Mouse (Mus musculus) stomach, postnatal 0 days (tissue): ENCODE measurements at regions not wholly inside any gene's neighbourhood (a gene's known extent, or its start where the extent isn't known, plus 50 kb on each side); places are given as distances from the start of the nearest gene placed in this dataset.

Experiments
- ATAC-seq: fragments of 200-750 bp; cut with Nextera tagmentation; 2 replicates; pipeline ENCODE4 v1.8.0; 2017; ENCODE audit not compliant: low FRiP score, low TSS enrichment
- DNase-seq: peaks from one replicate; pipeline ENCODE4 v3.0.0-alpha.2; 2016; ENCODE audit warnings: low spot score
- H3K27ac ChIP-seq: fragments of 300-500 bp; sonication (generic); replicated peaks from 2 replicates; pipeline ENCODE4 v1.5.1; 2014; ENCODE audit warnings: mild to moderate bottlenecking, control low read depth
- H3K27me3 ChIP-seq: fragments of 300-500 bp; sonication (generic); 2 replicates; pipeline ENCODE4 v1.6.1; 2014; ENCODE audit warnings: low read length; ENCODE audit not compliant: control insufficient read depth, insufficient read depth
- H3K36me3 ChIP-seq: fragments of 300-500 bp; sonication (generic); 2 replicates; pipeline ENCODE4 v1.6.1; 2014; ENCODE audit warnings: low read length, mixed read lengths; ENCODE audit not compliant: control insufficient read depth, insufficient read depth
- H3K4me1 ChIP-seq: fragments of 300-500 bp; sonication (generic); replicated peaks from 2 replicates; pipeline ENCODE4 v1.6.1; 2014; ENCODE audit warnings: antibody characterized with exemption; ENCODE audit not compliant: control insufficient read depth, insufficient read depth
- H3K4me2 ChIP-seq: fragments of 300-500 bp; sonication (generic); replicated peaks from 2 replicates; pipeline ENCODE4 v1.6.1; 2014; ENCODE audit warnings: low read depth, mild to moderate bottlenecking, control low read depth, moderate library complexity
- H3K4me3 ChIP-seq: fragments of 300-500 bp; sonication (generic); 2 replicates; pipeline ENCODE4 v1.5.1; 2014; ENCODE audit warnings: low read depth, low read length, control low read depth
- H3K9ac ChIP-seq: fragments of 300-500 bp; sonication (generic); 2 replicates; pipeline ENCODE4 v1.6.1; 2014; ENCODE audit warnings: mild to moderate bottlenecking, low read length, control low read depth, mixed read lengths
- H3K9me3 ChIP-seq: fragments of 300-500 bp; sonication (generic); 2 replicates; pipeline ENCODE4 v1.6.1; 2016; ENCODE audit warnings: low read length; ENCODE audit not compliant: control insufficient read depth
- CTCF ChIP-seq: IDR thresholded peaks from 2 replicates; pipeline ENCODE4 v1.5.1; 2016; ENCODE audit warnings: antibody characterized with exemption, low read depth, mild to moderate bottlenecking, moderate library complexity
- EP300 ChIP-seq: optimal IDR thresholded peaks from 2 replicates; pipeline ENCODE3; 2016; ENCODE audit warnings: antibody characterized with exemption
- WGBS: fragments of 180-500 bp; shearing (Covaris S2); extraction: QIAGEN DNeasy Blood & Tissue Kit; methylation state at CpG from one replicate; pipeline ENCODE4 v1.1.7; 2014; 5-methylcytosine and 5-hydroxymethylcytosine counted together

- no peak for ATAC-seq
- WGBS = 85% methylated on average over 3 of the region's 3 CpGs
- Histone ChIP-seq H3K27me3 (no peaks in the 10 kb centered on the region), H3K36me3 (no peaks in the 10 kb centered on the region), H3K4me3 (no peak overlapping the region), H3K4me1 (no peaks in the 10 kb centered on the region), H3K9ac (no peak overlapping the region), H3K27ac (no peak overlapping the region), H3K4me2 (no peak overlapping the region), H3K9me3 (no peaks in the 10 kb centered on the region)
- TF ChIP-seq CTCF (no peak), EP300 (no peak)
- DNase-seq = no peak
Observed at GRCm38 (mm10) chr5:51930416-51930815, 259.9 kb downstream of the Dhx15 start.

GRCm38 (mm10) chr5:51928801-51929200 lies 261.5 kb downstream of the Dhx15 start:
- 81% methylated on average over 3 of the region's 3 CpGs for WGBS
- Histone ChIP-seq H3K4me2 (no peak overlapping the region), H3K9me3 (no peaks in the 10 kb centered on the region), H3K4me1 (no peaks in the 10 kb centered on the region), H3K27me3 (no peaks in the 10 kb centered on the region), H3K4me3 (no peak overlapping the region), H3K9ac (no peak overlapping the region), H3K27ac (no peak overlapping the region), H3K36me3 (no peaks in the 10 kb centered on the region)
- no peak for TF ChIP-seq CTCF
- no peak for TF ChIP-seq EP300
- no peak for ATAC-seq
- no peak for DNase-seq

GRCm38 (mm10) chr5:51923417-51923816 lies 266.9 kb downstream of the Dhx15 start:
- no peaks in the 10 kb centered on the region for H3K36me3 ChIP-seq
- no peak overlapping the region for H3K9ac ChIP-seq
- H3K9me3 ChIP-seq = no peaks in the 10 kb centered on the region
- no peak for ATAC-seq
- H3K27me3 ChIP-seq = no peaks in the 10 kb centered on the region
- no peak overlapping the region for H3K4me3 ChIP-seq
- no peaks in the 10 kb centered on the region for H3K4me1 ChIP-seq
- 80% methylated on average over 7 of the region's 7 CpGs for WGBS
- no peak overlapping the region for H3K27ac ChIP-seq
- no peak overlapping the region for H3K4me2 ChIP-seq
- no peak for TF ChIP-seq CTCF
- no peak for TF ChIP-seq EP300
- DNase-seq = no peak

DNA sequence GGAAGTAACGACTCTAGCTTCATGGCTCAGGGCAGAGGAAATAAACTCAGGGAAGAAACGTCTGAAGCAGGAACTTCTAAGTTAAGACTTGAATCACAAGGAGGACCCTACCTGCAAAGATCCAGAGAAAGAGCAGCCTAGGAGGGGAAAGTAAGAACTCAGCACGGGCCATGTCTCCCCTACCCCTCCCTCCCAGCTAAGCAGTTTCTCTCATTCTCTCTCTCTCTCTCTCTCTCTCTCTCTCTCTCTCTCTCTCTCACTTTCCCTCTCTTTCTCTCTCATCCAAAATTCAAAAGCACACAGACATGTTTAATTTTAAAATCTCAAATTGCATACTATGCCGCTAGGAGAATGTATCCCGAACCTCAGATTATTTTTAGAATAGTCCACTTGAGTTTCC lies 267.3 kb downstream of the Dhx15 start:
- Histone ChIP-seq H3K9ac (no peak overlapping the region), H3K4me2 (no peak overlapping the region), H3K4me3 (no peak overlapping the region), H3K4me1 (no peaks in the 10 kb centered on the region), H3K27ac (no peak overlapping the region), H3K36me3 (no peaks in the 10 kb centered on the region), H3K27me3 (no peaks in the 10 kb centered on the region), H3K9me3 (no peaks in the 10 kb centered on the region)
- 52% methylated on average over 5 of the region's 5 CpGs for WGBS
- TF ChIP-seq CTCF (no peak), EP300 (no peak)
- ATAC-seq = no peak
- DNase-seq = no peak

DNA sequence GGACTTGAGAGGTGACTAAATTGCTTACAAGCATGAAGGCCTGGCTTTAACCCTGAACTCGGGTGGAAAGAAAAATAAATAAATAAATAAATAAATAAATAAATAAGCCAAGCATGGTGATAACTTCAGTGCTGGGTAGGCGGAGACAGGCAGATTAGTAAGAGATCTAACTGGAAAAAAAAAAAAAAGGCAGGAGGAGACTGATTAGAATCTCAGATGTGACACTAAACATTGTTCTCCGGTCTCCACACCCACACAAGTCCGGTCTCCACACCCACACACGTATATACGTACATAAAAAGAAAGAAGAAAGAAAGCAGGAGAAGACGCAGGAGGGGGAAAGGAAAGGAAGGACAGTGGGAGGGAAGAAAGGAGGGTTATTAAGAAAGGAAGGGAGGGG lies 267.8 kb downstream of the Dhx15 start:
- no peak overlapping the region for H3K4me2 ChIP-seq
- 70% methylated on average over 7 of the region's 7 CpGs for WGBS
- H3K36me3 ChIP-seq = no peaks in the 10 kb centered on the region
- no peaks in the 10 kb centered on the region for H3K4me1 ChIP-seq
- no peaks in the 10 kb centered on the region for H3K9me3 ChIP-seq
- no peak overlapping the region for H3K9ac ChIP-seq
- no peak overlapping the region for H3K4me3 ChIP-seq
- DNase-seq = no peak
- no peak for TF ChIP-seq CTCF
- no peak for TF ChIP-seq EP300
- H3K27me3 ChIP-seq = no peaks in the 10 kb centered on the region
- no peak overlapping the region for H3K27ac ChIP-seq
- ATAC-seq = no peak

- TF ChIP-seq EP300 (no peak), CTCF (no peak)
- Histone ChIP-seq H3K27me3 (no peaks in the 10 kb centered on the region), H3K4me2 (no peak overlapping the region), H3K9ac (no peak overlapping the region), H3K36me3 (no peaks in the 10 kb centered on the region), H3K4me1 (no peaks in the 10 kb centered on the region), H3K4me3 (no peak overlapping the region), H3K9me3 (no peaks in the 10 kb centered on the region), H3K27ac (no peak overlapping the region)
- DNase-seq = no peak
- WGBS = 34% methylated on average over 4 of the region's 4 CpGs
- ATAC-seq = no peak
Observed at GRCm38 (mm10) chr5:51917812-51918448, 272.4 kb downstream of the Dhx15 start.
